Mouse (Mus musculus): ENCODE data around the gene Cactin. TPM values are rescaled to one million over a fixed set of nuclear protein-coding genes. Genes with fewer than 3 reads are reported as not detected.

Cactin gene
- total RNA-seq, 1 experiment from 2014 or later: 45.7 TPM

GRCm38 (mm10) chr10:81365672-81366476, 45.0 kb downstream of the Cactin start, which contains the start of gene 4930404N11Rik:
Gene 4930404N11Rik (minus strand): TSS chr10:81365816.
- DNase-seq: no peak

GRCm38 (mm10) chr10:81366477-81367206, 45.7 kb downstream of the Cactin start:
- DNase-seq: no peak

GRCm38 (mm10) chr10:81367207-81367495, 46.2 kb downstream of the Cactin start:
- DNase-seq: no peak

- no peak for DNase-seq
These were observed 54.4 kb downstream of the Cactin start for GRCm38 (mm10) chr10:81375322-81375721.

Small RNA genes lying within 50 kb of the gene (microRNA-seq; reads per million reads assigned to microRNA genes)
- 6.4 to 7.2 reads per million in 2 experiments for gene Mir3057

Other genes starting within 250 kb of the Cactin start
- gene Creb3l3, start 222.2 kb upstream of the Cactin start, total RNA-seq (2021): 1.6 and 2.7 TPM in 2 replicates
- 182 and 184 TPM in 2 replicates for gene Map2k2, start 215.2 kb upstream of the Cactin start, total RNA-seq (2021)
- 72.8 and 96.8 TPM in 2 replicates for gene Zbtb7a, start 185.9 kb upstream of the Cactin start, total RNA-seq (2021)
- gene Pias4, start 153.2 kb upstream of the Cactin start, total RNA-seq (2021): 33.1 and 36.9 TPM in 2 replicates
- gene Eef2, start 144.5 kb upstream of the Cactin start, total RNA-seq (2021): 1,495 and 1,572 TPM in 2 replicates
- gene Dapk3, start 138.1 kb upstream of the Cactin start, total RNA-seq (2021): 70.8 and 76.5 TPM in 2 replicates
- gene 4930442H23Rik, start 137.3 kb upstream of the Cactin start, total RNA-seq (2021): not detected in 2 replicates
- not detected in 2 replicates for gene Nmrk2, start 119.1 kb upstream of the Cactin start, total RNA-seq (2021)
- gene Atcay, start 90.3 kb upstream of the Cactin start, total RNA-seq (2021): 1.0 and 2.8 TPM in 2 replicates
- gene Zfr2, start 87.9 kb upstream of the Cactin start, total RNA-seq (2021): 14.0 and 22.3 TPM in 2 replicates
- gene Matk, start 68.2 kb upstream of the Cactin start, total RNA-seq (2021): 0.82 and 1.4 TPM in 2 replicates
- gene Mrpl54, start 54.2 kb upstream of the Cactin start, total RNA-seq (2021): 116 and 128 TPM in 2 replicates
- 70.4 and 110 TPM in 2 replicates for gene Apba3, start 54.1 kb upstream of the Cactin start, total RNA-seq (2021)
- 0.18 TPM in 1 of 2 replicates, not detected in the other for gene Tjp3, start 29.5 kb upstream of the Cactin start, total RNA-seq (2021)
- 44.6 and 51.8 TPM in 2 replicates for gene Pip5k1c, start 28.1 kb upstream of the Cactin start, total RNA-seq (2021)
- 65.7 and 69.5 TPM in 2 replicates for gene Tbxa2r, start 7.6 kb downstream of the Cactin start, total RNA-seq (2021)
- gene Gipc3, start 22.2 kb downstream of the Cactin start, total RNA-seq (2021): 4.5 and 4.7 TPM in 2 replicates
- 102 and 111 TPM in 2 replicates for gene Hmg20b, start 29.4 kb downstream of the Cactin start, total RNA-seq (2021)
- gene Mfsd12, start 36.4 kb downstream of the Cactin start, total RNA-seq (2021): 14.3 and 21.6 TPM in 2 replicates
- 1.4 and 2.4 TPM in 2 replicates for gene 4930404N11Rik, start 44.7 kb downstream of the Cactin start, total RNA-seq (2021)
- 49.3 and 51.6 TPM in 2 replicates for gene Fzr1, start 57.4 kb downstream of the Cactin start, total RNA-seq (2021)
- 48.4 and 52.7 TPM in 2 replicates for gene Dohh, start 63.3 kb downstream of the Cactin start, total RNA-seq (2021)
- 1.7 TPM in 2 replicates for gene Gm48551, start 63.4 kb downstream of the Cactin start, total RNA-seq (2021)
- 1.5 TPM in 1 of 2 replicates, not detected in the other for gene Gm48552, start 67.9 kb downstream of the Cactin start, total RNA-seq (2021)
- gene Smim24, start 71.9 kb downstream of the Cactin start, total RNA-seq (2021): 1.4 TPM in 1 of 2 replicates, not detected in the other
- 100 and 129 TPM in 2 replicates for gene Nfic, start 134.5 kb downstream of the Cactin start, total RNA-seq (2021)
- gene Celf5, start 161.6 kb downstream of the Cactin start, total RNA-seq (2021): 0.43 and 1.2 TPM in 2 replicates
- 120 and 128 TPM in 2 replicates for gene Ncln, start 175.3 kb downstream of the Cactin start, total RNA-seq (2021)
- gene S1pr4, start 179.0 kb downstream of the Cactin start, total RNA-seq (2021): 0.85 and 1.4 TPM in 2 replicates
- gene Gna15, start 203.1 kb downstream of the Cactin start, total RNA-seq (2021): 0.61 TPM in 1 of 2 replicates, not detected in the other
- 76.8 and 77.9 TPM in 2 replicates for gene Gna11, start 224.1 kb downstream of the Cactin start, total RNA-seq (2021)
- 983 and 1,070 TPM in 2 replicates for gene Aes, start 238.4 kb downstream of the Cactin start, total RNA-seq (2021)

Measured in adrenal gland, postnatal 25 days (tissue).